Mouse (Mus musculus): ENCODE measurements around the gene Tiam2. TPM values are rescaled to one million over a fixed set of nuclear protein-coding genes. Genes with fewer than 3 reads are reported as not detected.
A peak's percentile ranks its signal among the peaks of the same experiment; 100 is the strongest.

The Tiam2 gene
- polyA plus RNA-seq, 1 experiment from 2014 or later = 6.0 TPM

DNA sequence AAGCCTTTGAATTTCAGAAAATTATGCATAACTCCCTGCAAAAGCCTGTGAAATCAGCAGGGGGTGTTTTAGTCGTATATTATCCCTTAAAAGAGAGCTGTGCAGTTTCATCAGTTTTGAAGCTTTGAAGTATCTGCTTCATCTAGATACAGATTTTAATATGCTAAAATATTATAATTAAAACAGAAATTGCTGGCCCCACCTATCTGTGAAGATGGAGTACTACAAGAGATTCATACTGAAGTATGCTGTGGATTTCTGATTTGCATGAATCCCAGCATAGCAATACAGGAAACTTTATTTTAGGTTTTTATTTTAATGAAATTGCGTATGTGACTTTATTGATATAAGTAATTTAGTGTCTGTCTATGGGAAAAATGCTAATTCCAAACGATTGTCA lies 234.2 kb downstream of the Tiam2 start:
- 65% methylated on average over 3 of the region's 3 CpGs for WGBS
- H3K9ac ChIP-seq (ENCODE audit: low read length) = no peak overlapping the region
- no peak overlapping the region for H3K27ac ChIP-seq (ENCODE audit: low read length)
- ATAC-seq (ENCODE audit: low read depth) = no peak
- peaks cover 7% of the 10 kb centered on the region for H3K4me1 ChIP-seq (replicated peaks; ENCODE audit: control insufficient read depth, insufficient read depth, low read length)
- H3K4me3 ChIP-seq (ENCODE audit: low read length) = no peak overlapping the region
- no peaks in the 10 kb centered on the region for H3K9me3 ChIP-seq (ENCODE audit: control insufficient read depth, low read length)
- no peak overlapping the region for H3K4me2 ChIP-seq (ENCODE audit: low read depth, low read length)
- no peaks in the 10 kb centered on the region for H3K27me3 ChIP-seq (ENCODE audit: control insufficient read depth, insufficient read depth, low read depth, low read length)
- no peaks in the 10 kb centered on the region for H3K36me3 ChIP-seq (ENCODE audit: control insufficient read depth, insufficient read depth, low read length)

- Histone ChIP-seq H3K9ac (ENCODE audit: low read length) (no peak overlapping the region), H3K9me3 (ENCODE audit: control insufficient read depth, low read length) (no peaks in the 10 kb centered on the region), H3K36me3 (ENCODE audit: control insufficient read depth, insufficient read depth, low read length) (no peaks in the 10 kb centered on the region), H3K4me3 (ENCODE audit: low read length) (no peak overlapping the region), H3K4me2 (ENCODE audit: low read depth, low read length) (no peak overlapping the region), H3K27ac (ENCODE audit: low read length) (no peak overlapping the region), H3K27me3 (ENCODE audit: control insufficient read depth, insufficient read depth, low read depth, low read length) (no peaks in the 10 kb centered on the region), H3K4me1 (replicated peaks; ENCODE audit: control insufficient read depth, insufficient read depth, low read length) (0 out of 2 replicates have a peak, but pooled peaks cover 2% of the 10 kb centered on the region)
- 46% methylated on average over 8 of the region's 8 CpGs for WGBS
- ATAC-seq (ENCODE audit: low read depth) = no peak
Measured at GRCm38 (mm10) chr17:3562405-3562804, 236.0 kb downstream of the Tiam2 start.

DNA sequence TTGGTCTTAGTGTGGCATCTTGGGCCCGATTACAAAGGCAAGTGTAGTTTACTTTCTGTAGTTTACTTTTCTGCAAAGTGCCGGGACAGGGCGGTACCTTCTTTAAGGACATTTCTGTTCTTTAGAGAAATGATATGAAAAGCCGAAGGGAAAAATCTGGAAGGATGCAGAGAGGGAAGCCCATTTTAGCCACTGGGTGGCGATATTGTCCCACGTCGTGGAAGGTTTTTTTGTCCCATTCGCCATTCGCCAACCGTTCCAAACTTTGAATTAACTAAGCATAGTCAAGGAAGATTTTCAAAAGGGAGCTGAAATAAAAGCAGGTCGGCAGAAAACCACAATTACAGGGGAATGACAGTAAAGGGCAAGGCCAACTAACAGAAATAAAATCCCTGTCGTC lies 244.5 kb downstream of the Tiam2 start:
- Histone ChIP-seq H3K9me3 (ENCODE audit: control insufficient read depth, low read length) (no peaks in the 10 kb centered on the region), H3K9ac (ENCODE audit: low read length) (no peak overlapping the region), H3K4me1 (replicated peaks; ENCODE audit: control insufficient read depth, insufficient read depth, low read length) (no peaks in the 10 kb centered on the region), H3K27ac (ENCODE audit: low read length) (no peak overlapping the region), H3K4me3 (ENCODE audit: low read length) (peak overlapping the region; percentile 13; the same call in 1 of the 2 replicates), H3K36me3 (ENCODE audit: control insufficient read depth, insufficient read depth, low read length) (no peaks in the 10 kb centered on the region), H3K27me3 (ENCODE audit: control insufficient read depth, insufficient read depth, low read depth, low read length) (no peaks in the 10 kb centered on the region), H3K4me2 (ENCODE audit: low read depth, low read length) (peak overlapping the region; percentile 50)
- 3% methylated on average over 12 of the region's 12 CpGs for WGBS
- ATAC-seq (ENCODE audit: low read depth) = peak; percentile 45; the same call in 1 of the 2 replicates

Other genes with a start within 250 kb of the Tiam2 start
- gene Scaf8, start 211.6 kb upstream of the Tiam2 start, polyA plus RNA-seq (2015; fragmentation: Nextera tagmentation; extraction: Ambion mirVana) = 16.0 and 18.1 TPM in 2 replicates
- gene Cldn20, start 206.0 kb downstream of the Tiam2 start, polyA plus RNA-seq (2015; fragmentation: Nextera tagmentation; extraction: Ambion mirVana) = not detected in 2 replicates
- gene Tfb1m, start 231.2 kb downstream of the Tiam2 start, polyA plus RNA-seq (2015; fragmentation: Nextera tagmentation; extraction: Ambion mirVana) = 12.4 and 13.7 TPM in 2 replicates

Data from lung, embryonic 16.5 days (tissue).